Mouse (Mus musculus): ENCODE measurements around the gene Dbx1.

GRCm38 (mm10) chr7:49583176-49583575 lies 53.5 kb downstream of the Dbx1 start:
- TF ChIP-seq GATA1 (IDR thresholded peaks at IDR 0.05; ENCODE audit: borderline replicate concordance, low read length) (no peak), FLI1 (IDR thresholded peaks at IDR 0.05; ENCODE audit: low read length) (no peak)
